Mouse (Mus musculus): ENCODE measurements around the gene Ndn. TPM values are rescaled to one million over a fixed set of nuclear protein-coding genes. Genes with fewer than 3 reads are reported as not detected.

Ndn gene
- total RNA-seq, 2 experiments from 2014 or later, result not detected

Other genes with a start within 250 kb of the Ndn start
- gene Magel2, start 30.4 kb downstream of the Ndn start, total RNA-seq (2015; ENCODE audit: low replicate concordance), result not detected in 2 replicates
- not detected in 2 replicates for gene Magel2, start 30.4 kb downstream of the Ndn start, total RNA-seq (2017; ENCODE audit: low replicate concordance)
- not detected in 2 replicates for gene Mkrn3, start 73.6 kb downstream of the Ndn start, total RNA-seq (2015; ENCODE audit: low replicate concordance)
- not detected in 2 replicates for gene Mkrn3, start 73.6 kb downstream of the Ndn start, total RNA-seq (2017; ENCODE audit: low replicate concordance)
- gene Peg12, start 117.9 kb downstream of the Ndn start, total RNA-seq (2015; ENCODE audit: low replicate concordance), result not detected in 2 replicates
- gene Peg12, start 117.9 kb downstream of the Ndn start, total RNA-seq (2017; ENCODE audit: low replicate concordance), result not detected in 2 replicates

Data from erythroid progenitor cell, adult 5-6 weeks (primary cell).